Mouse (Mus musculus): ENCODE measurements at regions not wholly inside any gene's neighbourhood (a gene's known extent, or its start where the extent isn't known, plus 50 kb on each side); places are given as distances from the start of the nearest gene placed in this dataset.

DNA sequence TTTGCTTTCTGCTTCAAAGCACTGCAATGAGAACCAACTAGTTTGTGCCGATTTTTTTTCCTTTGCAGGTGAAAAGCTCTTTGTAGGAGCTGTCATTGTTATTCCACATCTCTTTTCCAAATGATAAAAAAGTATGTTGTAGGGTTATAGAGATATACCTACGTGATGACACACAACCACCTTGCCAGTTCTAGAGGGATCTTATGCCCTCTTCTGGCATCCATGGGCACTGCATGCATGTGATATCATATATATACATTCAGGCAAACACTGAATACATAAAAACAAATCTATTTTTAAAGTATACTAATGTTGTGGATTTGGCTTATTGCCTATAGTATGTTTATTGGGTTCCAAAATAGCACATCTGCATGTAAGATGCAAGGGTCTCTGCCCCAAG, 89.5 kb upstream of the Smad1 start:
- TF ChIP-seq POLR2A (IDR thresholded peaks at IDR 0.05; ENCODE audit: control insufficient read depth, extremely low read depth, insufficient read depth, low read length, poor library complexity): no peak
- TF ChIP-seq CTCF (IDR thresholded peaks at IDR 0.05; ENCODE audit: borderline replicate concordance, control insufficient read depth, extremely low read depth, insufficient read depth, low read length, poor library complexity): no peak

Measured in thymus, adult 2 months (tissue).